Mouse (Mus musculus): ENCODE measurements around the gene Gm156. TPM values are rescaled to one million over a fixed set of nuclear protein-coding genes. Genes with fewer than 3 reads are reported as not detected.
"Not testable (repeated sequence)": the region's sequence is repeated elsewhere in the genome, so short reads cannot be mapped to it uniquely, and the experiment has no call there.

The Gm156 gene
- not detected for polyA plus RNA-seq (2017; shearing (Covaris generic))

GRCm38 (mm10) chr6:129784170-129784569 lies at the start of gene Gm156:
Gene Gm156 (minus strand): TSS chr6:129784270.
- ATAC-seq: not testable (repeated sequence)

DNA sequence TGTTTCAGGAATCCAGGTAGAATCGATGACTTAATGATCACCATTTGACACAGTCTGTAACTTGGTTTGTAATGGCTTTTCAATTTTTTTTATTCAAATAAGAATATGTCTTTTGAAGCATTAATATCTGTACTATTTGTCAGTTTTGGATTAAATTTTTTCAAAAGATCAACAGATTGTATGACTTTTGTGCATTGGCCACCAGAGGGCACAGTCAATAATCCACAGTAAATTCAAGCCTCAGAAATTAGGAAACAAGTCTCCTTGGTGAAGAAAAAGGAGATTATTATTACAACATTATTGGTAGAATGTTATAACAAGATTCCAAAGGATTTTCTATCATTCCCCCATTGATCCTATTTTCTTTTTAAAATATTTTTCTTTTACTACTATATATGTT lies 41.5 kb upstream of the Gm156 start:
- ATAC-seq: no peak

GRCm38 (mm10) chr6:129824004-129824403 lies 39.9 kb upstream of the Gm156 start:
- no peak for ATAC-seq

DNA sequence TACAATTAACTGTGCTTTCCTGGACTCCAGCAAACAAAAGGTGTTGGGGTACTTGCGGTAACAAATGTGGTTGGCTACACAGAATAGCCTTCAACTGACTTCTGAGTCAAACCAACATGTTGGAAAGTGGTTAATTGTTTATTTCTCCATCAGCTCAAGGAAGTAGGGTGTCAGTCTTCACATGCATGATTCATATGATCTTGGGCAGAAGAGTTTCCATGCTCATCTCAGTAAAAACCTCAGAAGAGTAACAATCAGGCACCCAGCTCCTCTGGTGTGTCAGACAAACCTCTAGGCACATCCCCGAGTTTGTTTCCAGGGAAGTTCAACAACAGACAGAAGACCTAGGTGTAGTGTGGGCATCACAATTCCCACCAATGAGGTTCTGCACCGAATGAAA lies 33.7 kb upstream of the Gm156 start:
- no peak for ATAC-seq

GRCm38 (mm10) chr6:129747654-129748032 lies 36.4 kb downstream of the Gm156 start:
- ATAC-seq: no peak

- ATAC-seq: peak; percentile 19
These were observed 36.9 kb downstream of the Gm156 start for GRCm38 (mm10) chr6:129747016-129747653.

GRCm38 (mm10) chr6:129746151-129746550 lies 37.9 kb downstream of the Gm156 start:
- ATAC-seq: no peak

GRCm38 (mm10) chr6:129740069-129740721 lies 43.9 kb downstream of the Gm156 start, which contains the start of gene Klri2:
Gene Klri2 (minus strand): TSS chr6:129740484.
- no peak for ATAC-seq

DNA sequence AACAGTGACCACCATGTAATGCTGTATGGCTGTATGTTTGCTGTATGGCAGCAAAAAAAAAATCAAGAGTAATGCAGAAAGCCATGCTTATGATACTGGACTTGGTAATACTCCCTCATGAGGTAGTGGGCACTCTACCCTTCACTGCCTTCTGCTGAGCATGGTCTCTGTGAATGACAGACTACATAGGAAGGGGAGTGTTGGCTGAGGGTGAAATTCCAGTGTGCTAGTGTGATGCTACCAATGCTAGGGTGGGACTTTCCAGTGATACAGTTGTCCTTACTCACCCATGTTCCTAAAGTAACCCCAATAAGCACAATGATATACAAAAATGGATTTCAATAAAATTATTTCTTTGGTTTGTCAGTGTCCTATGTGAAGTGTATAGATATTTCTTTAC lies 47.7 kb downstream of the Gm156 start:
- ATAC-seq: no peak

DNA sequence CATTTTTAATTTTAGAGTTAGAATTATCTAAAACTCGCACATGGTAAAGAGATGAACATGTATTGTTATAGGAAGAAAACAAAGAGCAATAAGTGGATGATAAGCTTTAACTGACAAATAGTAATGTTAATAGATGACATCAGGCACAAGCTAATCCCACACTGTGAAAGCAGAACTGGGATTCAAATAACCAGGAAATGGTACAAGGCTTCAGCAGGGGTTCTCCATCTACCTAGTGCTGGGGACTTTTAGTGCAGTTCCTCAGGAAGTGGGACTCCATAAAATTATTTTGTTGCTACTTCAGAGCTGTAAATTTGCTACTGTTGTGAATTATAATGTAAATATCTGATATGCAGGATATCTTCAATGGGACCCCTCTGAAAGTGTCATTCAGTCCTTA lies 56.8 kb downstream of the Gm156 start:
- ATAC-seq: no peak

DNA sequence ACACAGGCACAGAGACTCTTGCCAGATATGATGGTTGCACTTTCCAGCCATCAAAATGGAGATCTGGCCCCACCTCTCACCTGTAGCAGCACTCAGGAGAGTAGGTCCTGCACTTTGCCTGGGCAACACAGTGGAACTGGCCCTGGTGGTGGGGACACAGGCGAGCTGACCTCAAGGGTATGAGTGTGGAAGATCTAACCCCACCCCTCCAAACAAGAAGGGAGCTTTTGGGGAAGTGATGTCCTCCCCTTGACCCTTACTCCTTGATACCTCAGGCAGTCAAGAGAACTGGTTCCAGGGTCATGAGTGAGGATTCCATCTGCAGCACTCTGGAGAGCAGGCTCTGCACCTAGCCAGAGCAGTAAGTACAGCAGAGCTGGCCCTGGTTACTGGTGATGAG lies 62.7 kb downstream of the Gm156 start:
- no peak for ATAC-seq

DNA sequence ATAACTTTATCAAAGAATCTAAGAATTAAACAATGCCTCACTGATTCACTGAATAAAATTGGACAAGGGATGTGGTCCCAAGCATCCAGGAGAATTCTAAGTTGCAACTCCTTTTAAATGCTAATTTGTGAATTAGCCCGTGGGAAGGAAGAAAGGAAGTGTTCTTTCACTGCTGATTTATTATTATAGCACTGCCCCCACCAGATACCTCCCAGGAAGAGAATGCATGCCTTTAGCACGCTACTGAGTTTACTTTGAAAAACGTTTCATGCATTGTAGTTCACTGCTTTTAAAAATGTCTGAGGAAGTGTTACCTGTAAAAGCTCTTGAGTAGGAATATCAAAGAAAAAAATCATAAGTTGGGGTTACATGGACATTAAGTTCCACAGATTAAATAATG lies 63.6 kb downstream of the Gm156 start:
- no peak for ATAC-seq

GRCm38 (mm10) chr6:129717032-129717431 lies 67.0 kb downstream of the Gm156 start, which contains the start of gene Klri1:
Gene Klri1 (minus strand): TSS chr6:129717132.
- no peak for ATAC-seq

Other genes starting within 250 kb of the Gm156 start
- not detected for gene Klre1, start 206.4 kb downstream of the Gm156 start, polyA plus RNA-seq (2017; shearing (Covaris generic))
- under 1 TPM in 1 of 2 experiments, not detected in 1; 0.70 TPM for gene Klrd1, start 192.5 kb downstream of the Gm156 start, polyA plus RNA-seq (2017; shearing (Covaris generic))
- 1 to 10 TPM in 1 of 2 experiments, under 1 TPM in 1; 0.41 to 1.2 TPM for gene Klrk1, start 160.4 kb downstream of the Gm156 start, polyA plus RNA-seq (2017; shearing (Covaris generic))
- not detected for gene Klrc3, start 140.9 kb downstream of the Gm156 start, polyA plus RNA-seq (2017; shearing (Covaris generic))
- under 1 TPM in 1 of 2 experiments, not detected in 1; 0.20 TPM for gene Klrc2, start 123.6 kb downstream of the Gm156 start, polyA plus RNA-seq (2017; shearing (Covaris generic))
- under 1 TPM in 1 of 2 experiments, not detected in 1; 0.82 TPM for gene Klrc1, start 105.3 kb downstream of the Gm156 start, polyA plus RNA-seq (2017; shearing (Covaris generic))
- gene Klri1, start 67.1 kb downstream of the Gm156 start, polyA plus RNA-seq (2017; shearing (Covaris generic)): not detected
- not detected for gene Klri2, start 43.8 kb downstream of the Gm156 start, polyA plus RNA-seq (2017; shearing (Covaris generic))
- not detected for gene Gm17631, start 78.4 kb upstream of the Gm156 start, polyA plus RNA-seq (2017; shearing (Covaris generic))
- not detected for gene Klra17, start 92.4 kb upstream of the Gm156 start, polyA plus RNA-seq (2017; shearing (Covaris generic))
- not detected for gene Klra5, start 133.4 kb upstream of the Gm156 start, polyA plus RNA-seq (2017; shearing (Covaris generic))
- not detected for gene Klra6, start 242.7 kb upstream of the Gm156 start, polyA plus RNA-seq (2017; shearing (Covaris generic))